Mouse (Mus musculus) liver, postnatal 0 days (tissue): Measurements from ENCODE around the gene Atp11a.

Experiments used
- CTCF ChIP-seq: sonication (generic); IDR thresholded peaks from 2 replicates; pipeline ENCODE4 v1.5.1; 2016; ENCODE audit warnings: antibody characterized with exemption, low read depth
- EP300 ChIP-seq: IDR thresholded peaks from 2 replicates; pipeline ENCODE4 v1.6.1; 2016; ENCODE audit warnings: antibody characterized with exemption, low read depth, mild to moderate bottlenecking

GRCm38 (mm10) chr8:12803121-12803520 lies 46.3 kb downstream of the Atp11a start:
- TF ChIP-seq CTCF, result no peak
- no peak for TF ChIP-seq EP300
